Mouse (Mus musculus) forebrain, embryonic 16.5 days (tissue): ENCODE data around the gene Mccc1. TPM values are rescaled to one million over a fixed set of nuclear protein-coding genes. Genes with fewer than 3 reads are reported as not detected.

Experiments
- ATAC-seq: fragments of 200-750 bp; cut with Nextera tagmentation; 2 replicates; pipeline ENCODE4 v1.8.0; 2017; ENCODE audit warnings: mild to moderate bottlenecking, moderate library complexity
- H3K27ac ChIP-seq: fragments of 300-500 bp; sonication (generic); 2 replicates; pipeline ENCODE4 v1.5.1; 2014; ENCODE audit warnings: low read length, control low read depth
- H3K27me3 ChIP-seq: fragments of 300-500 bp; sonication (generic); replicated peaks from 2 replicates; pipeline ENCODE4 v1.6.1; 2014; ENCODE audit warnings: low read length; ENCODE audit not compliant: control insufficient read depth, insufficient read depth
- H3K36me3 ChIP-seq: fragments of 300-500 bp; sonication (generic); 2 replicates; pipeline ENCODE4 v1.6.1; 2014; ENCODE audit not compliant: control insufficient read depth, insufficient read depth
- H3K4me1 ChIP-seq: fragments of 300-500 bp; sonication (generic); replicated peaks from 2 replicates; pipeline ENCODE4 v1.6.1; 2014; ENCODE audit warnings: low read length; ENCODE audit not compliant: control insufficient read depth, insufficient read depth
- H3K4me2 ChIP-seq: fragments of 300-500 bp; sonication (generic); 2 replicates; pipeline ENCODE4 v1.6.1; 2014; ENCODE audit warnings: mild to moderate bottlenecking, low read length, control low read depth
- H3K4me3 ChIP-seq: fragments of 300-500 bp; sonication (generic); replicated peaks from 2 replicates; pipeline ENCODE4 v1.5.1; 2014; ENCODE audit warnings: mild to moderate bottlenecking, low read length, control low read depth
- H3K9ac ChIP-seq: fragments of 300-500 bp; sonication (generic); replicated peaks from 2 replicates; pipeline ENCODE4 v1.6.1; 2014; ENCODE audit warnings: low read depth, low read length, control low read depth
- H3K9me3 ChIP-seq: fragments of 300-500 bp; sonication (generic); 2 replicates; pipeline ENCODE4 v1.6.1; 2016; ENCODE audit warnings: low read length; ENCODE audit not compliant: control insufficient read depth
- WGBS: fragments of 180-500 bp; shearing (Covaris S2); extraction: QIAGEN DNeasy Blood & Tissue Kit; methylation state at CpG from one replicate; pipeline ENCODE4 v1.1.7; 2014; 5-methylcytosine and 5-hydroxymethylcytosine counted together
- polyA plus RNA-seq: library from polyadenylated mRNA; unstranded; fragments of >200 nt; fragmentation: Nextera tagmentation; extraction: Ambion mirVana; gene quantifications from 2 replicates; pipeline ENCODE4 v1.2.1, GENCODE M21; 2015

Gene Mccc1
- polyA plus RNA-seq, 1 experiment from 2014 or later, result 34.9 TPM

GRCm38 (mm10) chr3:35954901-35955575, 45.4 kb downstream of the Mccc1 start:
- Histone ChIP-seq H3K4me3 (no peak overlapping the region), H3K27ac (no peak overlapping the region), H3K36me3 (no peaks in the 10 kb centered on the region; the same call in 1 of the 2 replicates), H3K9me3 (no peaks in the 10 kb centered on the region), H3K9ac (no peak overlapping the region), H3K4me1 (no peaks in the 10 kb centered on the region), H3K4me2 (no peak overlapping the region), H3K27me3 (no peaks in the 10 kb centered on the region)
- WGBS, result 91% methylated on average over 11 of the region's 11 CpGs
- no peak for ATAC-seq

- H3K9ac ChIP-seq, result no peak overlapping the region
- no peak overlapping the region for H3K4me3 ChIP-seq
Measured at GRCm38 (mm10) chr3:35953816-35954215, 46.7 kb downstream of the Mccc1 start.

GRCm38 (mm10) chr3:35953184-35953583, 47.3 kb downstream of the Mccc1 start:
- Histone ChIP-seq H3K36me3 (no peaks in the 10 kb centered on the region; the same call in 1 of the 2 replicates), H3K9me3 (no peaks in the 10 kb centered on the region), H3K4me1 (no peaks in the 10 kb centered on the region), H3K27me3 (no peaks in the 10 kb centered on the region), H3K27ac (no peak overlapping the region), H3K4me2 (no peak overlapping the region), H3K4me3 (no peak overlapping the region), H3K9ac (no peak overlapping the region)
- WGBS, result 63% methylated on average over 1 of the region's 1 CpGs
- ATAC-seq, result no peak

More at GRCm38 (mm10) chr3:35953816-35954215, 46.7 kb downstream of the Mccc1 start:
- no peak for ATAC-seq
- no peaks in the 10 kb centered on the region for H3K4me1 ChIP-seq
- 95% methylated on average over 6 of the region's 6 CpGs for WGBS
- H3K27me3 ChIP-seq, result no peaks in the 10 kb centered on the region
- H3K27ac ChIP-seq, result no peak overlapping the region
- no peaks in the 10 kb centered on the region; the same call in 1 of the 2 replicates for H3K36me3 ChIP-seq
- H3K4me2 ChIP-seq, result no peak overlapping the region
- H3K9me3 ChIP-seq, result no peaks in the 10 kb centered on the region

GRCm38 (mm10) chr3:35948197-35948596, 52.3 kb downstream of the Mccc1 start:
- Histone ChIP-seq H3K36me3 (no peaks in the 10 kb centered on the region), H3K27ac (no peak overlapping the region), H3K9ac (no peak overlapping the region), H3K9me3 (no peaks in the 10 kb centered on the region), H3K4me3 (no peak overlapping the region), H3K27me3 (no peaks in the 10 kb centered on the region), H3K4me2 (no peak overlapping the region), H3K4me1 (no peaks in the 10 kb centered on the region)
- ATAC-seq, result no peak
- WGBS, result 91% methylated on average over 7 of the region's 7 CpGs

- no peak overlapping the region for H3K9ac ChIP-seq
- no peaks in the 10 kb centered on the region for H3K4me1 ChIP-seq
- H3K9me3 ChIP-seq, result no peaks in the 10 kb centered on the region
- no peak for ATAC-seq
- H3K27me3 ChIP-seq, result no peaks in the 10 kb centered on the region
- H3K36me3 ChIP-seq, result no peaks in the 10 kb centered on the region
- no peak overlapping the region for H3K4me2 ChIP-seq
- H3K4me3 ChIP-seq, result no peak overlapping the region
- WGBS, result 89% methylated on average over 4 of the region's 4 CpGs
- H3K27ac ChIP-seq, result no peak overlapping the region
Measured at GRCm38 (mm10) chr3:35940520-35941135, 59.9 kb downstream of the Mccc1 start.

- WGBS, result 32% methylated on average over 2 of the region's 2 CpGs
- Histone ChIP-seq H3K9ac (no peak overlapping the region), H3K4me3 (no peak overlapping the region), H3K36me3 (no peaks in the 10 kb centered on the region), H3K4me2 (no peak overlapping the region), H3K9me3 (no peaks in the 10 kb centered on the region), H3K4me1 (no peaks in the 10 kb centered on the region), H3K27me3 (no peaks in the 10 kb centered on the region), H3K27ac (no peak overlapping the region)
- ATAC-seq, result no peak
Measured at GRCm38 (mm10) chr3:35940047-35940446, 60.4 kb downstream of the Mccc1 start.

GRCm38 (mm10) chr3:35937345-35937744, 63.1 kb downstream of the Mccc1 start, which contains the start of gene Dcun1d1:
TSS of gene Dcun1d1 (minus strand) at chr3:35937445.
- no peak within 1 kb of the TSS for H3K9ac ChIP-seq
- no peaks in the 10 kb centered on the region for H3K9me3 ChIP-seq
- 92% methylated on average over 6 of the region's 6 CpGs for WGBS
- H3K27ac ChIP-seq, result no peak within 1 kb of the TSS
- H3K36me3 ChIP-seq, result no peaks in the 10 kb centered on the region
- ATAC-seq, result no peak
- no peak within 1 kb of the TSS for H3K4me2 ChIP-seq
- H3K4me3 ChIP-seq, result no peak within 1 kb of the TSS
- H3K27me3 ChIP-seq, result no peaks in the 10 kb centered on the region
- peaks cover 9% of the 10 kb centered on the region for H3K4me1 ChIP-seq

GRCm38 (mm10) chr3:35933405-35933777, 67.1 kb downstream of the Mccc1 start:
- under 1% methylated on average over 14 of the region's 14 CpGs for WGBS
- Histone ChIP-seq H3K4me3 (peak overlapping the region; percentile 93), H3K27ac (peak overlapping the region; percentile 89), H3K27me3 (no peaks in the 10 kb centered on the region), H3K36me3 (no peaks in the 10 kb centered on the region), H3K9me3 (no peaks in the 10 kb centered on the region), H3K4me2 (peak overlapping the region; percentile 93), H3K9ac (peak overlapping the region; percentile 98), H3K4me1 (peaks cover 25% of the 10 kb centered on the region)
- peak; percentile 36 for ATAC-seq

GRCm38 (mm10) chr3:35932735-35933404, 67.6 kb downstream of the Mccc1 start:
- ATAC-seq, result peak; percentile 96
- H3K36me3 ChIP-seq, result no peaks in the 10 kb centered on the region
- under 1% methylated on average over 41 of the region's 73 CpGs for WGBS

More at GRCm38 (mm10) chr3:35932735-35933404, 67.6 kb downstream of the Mccc1 start:
- Histone ChIP-seq H3K4me1 (peaks cover 25% of the 10 kb centered on the region), H3K9ac (peak overlapping the region; percentile 98), H3K27ac (peak overlapping the region; percentile 89), H3K4me2 (peak overlapping the region; percentile 93), H3K4me3 (peak overlapping the region; percentile 93), H3K9me3 (no peaks in the 10 kb centered on the region), H3K27me3 (no peaks in the 10 kb centered on the region)
